Mouse (Mus musculus) liver, embryonic 12.5 days (tissue): ENCODE data around the gene Cipc. TPM values are rescaled to one million over a fixed set of nuclear protein-coding genes. Genes with fewer than 3 reads are reported as not detected.

Source experiments
- ATAC-seq: fragments of 200-750 bp; cut with Nextera tagmentation; 2 replicates; pipeline ENCODE4 v1.8.0; 2017; ENCODE audit warnings: moderate number of reproducible peaks, mild to moderate bottlenecking, moderate library complexity
- H3K27ac ChIP-seq: fragments of 300-500 bp; sonication (generic); 2 replicates; pipeline ENCODE4 v1.5.1; 2016; ENCODE audit warnings: mild to moderate bottlenecking
- H3K27me3 ChIP-seq: fragments of 300-500 bp; sonication (generic); replicated peaks from 2 replicates; pipeline ENCODE4 v1.6.1; 2016; ENCODE audit warnings: mild to moderate bottlenecking, moderate library complexity
- H3K36me3 ChIP-seq: fragments of 300-500 bp; sonication (generic); 2 replicates; pipeline ENCODE4 v1.6.1; 2016; ENCODE audit warnings: mild to moderate bottlenecking, moderate library complexity
- H3K4me1 ChIP-seq: fragments of 300-500 bp; sonication (generic); 2 replicates; pipeline ENCODE4 v1.6.1; 2016
- H3K4me2 ChIP-seq: fragments of 300-500 bp; sonication (generic); 2 replicates; pipeline ENCODE4 v1.6.1; 2016; ENCODE audit warnings: mild to moderate bottlenecking, moderate library complexity
- H3K4me3 ChIP-seq: fragments of 300-500 bp; sonication (generic); 2 replicates; pipeline ENCODE4 v1.5.1; 2016; ENCODE audit warnings: mild to moderate bottlenecking, moderate library complexity
- H3K9ac ChIP-seq: fragments of 300-500 bp; sonication (generic); 2 replicates; pipeline ENCODE4 v1.6.1; 2016; ENCODE audit warnings: mild to moderate bottlenecking, moderate library complexity
- H3K9me3 ChIP-seq: fragments of 300-500 bp; sonication (generic); replicated peaks from 2 replicates; pipeline ENCODE4 v1.6.1; 2016; ENCODE audit warnings: mild to moderate bottlenecking, moderate library complexity
- WGBS: fragments of 180-500 bp; shearing (Covaris S2); methylation state at CpG from one replicate; pipeline ENCODE4 v1.1.7; 2016; ENCODE audit not compliant: insufficient replicate concordance; 5-methylcytosine and 5-hydroxymethylcytosine counted together
- polyA plus RNA-seq: library from polyadenylated mRNA; unstranded; fragments of >200 nt; fragmentation: Nextera tagmentation; extraction: Ambion mirVana; gene quantifications from 2 replicates; pipeline ENCODE4 v1.2.1, GENCODE M21; 2016

Cipc gene
- polyA plus RNA-seq, 1 experiment from 2014 or later: 18.0 TPM

GRCm38 (mm10) chr12:87000151-87000839 lies 53.5 kb downstream of the Cipc start:
- Histone ChIP-seq H3K9me3 (no peaks in the 10 kb centered on the region), H3K4me1 (no peaks in the 10 kb centered on the region), H3K9ac (no peak overlapping the region), H3K4me2 (no peak overlapping the region), H3K27me3 (0 out of 2 replicates have a peak, but pooled peaks cover 10% of the 10 kb centered on the region), H3K4me3 (no peak overlapping the region), H3K36me3 (no peaks in the 10 kb centered on the region), H3K27ac (no peak overlapping the region)
- ATAC-seq: no peak
- WGBS: 54% methylated on average over 5 of the region's 5 CpGs

GRCm38 (mm10) chr12:87000840-87001176 lies 54.0 kb downstream of the Cipc start:
- Histone ChIP-seq H3K27ac (no peak overlapping the region), H3K4me2 (no peak overlapping the region), H3K4me3 (no peak overlapping the region), H3K9ac (no peak overlapping the region), H3K27me3 (0 out of 2 replicates have a peak, but pooled peaks cover 10% of the 10 kb centered on the region), H3K4me1 (no peaks in the 10 kb centered on the region), H3K9me3 (no peaks in the 10 kb centered on the region), H3K36me3 (no peaks in the 10 kb centered on the region)
- 44% methylated on average over 6 of the region's 6 CpGs for WGBS
- ATAC-seq: no peak

- Histone ChIP-seq H3K9me3 (no peaks in the 10 kb centered on the region), H3K4me3 (no peak overlapping the region), H3K27ac (no peak overlapping the region), H3K4me1 (no peaks in the 10 kb centered on the region), H3K9ac (no peak overlapping the region), H3K4me2 (no peak overlapping the region), H3K36me3 (no peaks in the 10 kb centered on the region), H3K27me3 (0 out of 2 replicates have a peak, but pooled peaks cover 6% of the 10 kb centered on the region)
- ATAC-seq: no peak
- 44% methylated on average over 7 of the region's 7 CpGs for WGBS
Observed at GRCm38 (mm10) chr12:87002209-87002608, 55.4 kb downstream of the Cipc start.

GRCm38 (mm10) chr12:87002815-87003214 lies 56.0 kb downstream of the Cipc start:
- H3K27me3 ChIP-seq: 0 out of 2 replicates have a peak, but pooled peaks cover 6% of the 10 kb centered on the region
- no peak overlapping the region for H3K9ac ChIP-seq
- no peak overlapping the region for H3K27ac ChIP-seq
- no peaks in the 10 kb centered on the region for H3K4me1 ChIP-seq
- H3K4me3 ChIP-seq: no peak overlapping the region
- H3K4me2 ChIP-seq: no peak overlapping the region
- no peaks in the 10 kb centered on the region for H3K36me3 ChIP-seq
- WGBS: 69% methylated on average over 7 of the region's 7 CpGs
- no peak for ATAC-seq
- no peaks in the 10 kb centered on the region for H3K9me3 ChIP-seq

- H3K4me2 ChIP-seq: no peak overlapping the region
- H3K36me3 ChIP-seq: no peaks in the 10 kb centered on the region
- H3K4me3 ChIP-seq: no peak overlapping the region
- H3K27me3 ChIP-seq: 0 out of 2 replicates have a peak, but pooled peaks cover 9% of the 10 kb centered on the region
- H3K9me3 ChIP-seq: no peaks in the 10 kb centered on the region
- ATAC-seq: no peak
- WGBS: 34% methylated on average over 3 of the region's 3 CpGs
- H3K27ac ChIP-seq: no peak overlapping the region
- H3K4me1 ChIP-seq: no peaks in the 10 kb centered on the region
- no peak overlapping the region for H3K9ac ChIP-seq
Observed at GRCm38 (mm10) chr12:87003606-87004005, 56.8 kb downstream of the Cipc start.

- Histone ChIP-seq H3K4me1 (no peaks in the 10 kb centered on the region), H3K9me3 (no peaks in the 10 kb centered on the region), H3K4me2 (no peak overlapping the region), H3K36me3 (no peaks in the 10 kb centered on the region), H3K27ac (no peak overlapping the region), H3K27me3 (peaks cover 14% of the 10 kb centered on the region), H3K9ac (no peak overlapping the region), H3K4me3 (no peak overlapping the region)
- ATAC-seq: no peak
- 58% methylated on average over 4 of the region's 4 CpGs for WGBS
Observed at GRCm38 (mm10) chr12:87004596-87004995, 57.8 kb downstream of the Cipc start.

Other genes starting within 250 kb of the Cipc start
- 2.3 and 2.8 TPM in 2 replicates for gene Angel1, start 220.6 kb upstream of the Cipc start, polyA plus RNA-seq
- gene Lrrc74a, start 212.7 kb upstream of the Cipc start, polyA plus RNA-seq: not detected in 2 replicates
- gene Irf2bpl, start 62.2 kb upstream of the Cipc start, polyA plus RNA-seq: 6.7 and 7.7 TPM in 2 replicates
- gene Zdhhc22, start 43.4 kb downstream of the Cipc start, polyA plus RNA-seq: not detected in 2 replicates
- gene Tmem63c, start 74.3 kb downstream of the Cipc start, polyA plus RNA-seq: not detected in 2 replicates
- gene Ngb, start 155.5 kb downstream of the Cipc start, polyA plus RNA-seq: 0.17 TPM in 1 of 2 replicates, not detected in the other
- gene Gstz1, start 200.1 kb downstream of the Cipc start, polyA plus RNA-seq: 44.8 and 49.2 TPM in 2 replicates
- gene Pomt2, start 200.9 kb downstream of the Cipc start, polyA plus RNA-seq: 7.1 and 7.3 TPM in 2 replicates